Mouse (Mus musculus): ENCODE results near the gene F5.

Gene F5

GRCm38 (mm10) chr1:164235078-164235477 lies 83.4 kb downstream of the F5 start:
- DNase-seq (ENCODE audit: low spot score), result no peak

GRCm38 (mm10) chr1:164236078-164236477 lies 84.4 kb downstream of the F5 start:
- peak; percentile 53 for DNase-seq (ENCODE audit: low spot score)

- DNase-seq (ENCODE audit: low spot score), result no peak
These were observed 89.9 kb downstream of the F5 start for GRCm38 (mm10) chr1:164241494-164241893.

- DNase-seq (ENCODE audit: low spot score), result no peak
These were observed 91.2 kb downstream of the F5 start for GRCm38 (mm10) chr1:164242809-164243208.

GRCm38 (mm10) chr1:164247442-164247841 lies 95.8 kb downstream of the F5 start:
- DNase-seq (ENCODE audit: low spot score), result no peak

- peak; percentile 10 for DNase-seq (ENCODE audit: low spot score)
These were observed 96.3 kb downstream of the F5 start for GRCm38 (mm10) chr1:164247971-164248370.

GRCm38 (mm10) chr1:164248465-164249331 lies 97.1 kb downstream of the F5 start, which contains the start of gene Slc19a2:
Gene Slc19a2, plus strand, starts transcription at chr1:164249046.
- peak; percentile 97 for DNase-seq (ENCODE audit: low spot score)

GRCm38 (mm10) chr1:164249332-164249711 lies 97.7 kb downstream of the F5 start:
- no peak for DNase-seq (ENCODE audit: low spot score)

- no peak for DNase-seq (ENCODE audit: low spot score)
These were observed 98.9 kb downstream of the F5 start for GRCm38 (mm10) chr1:164250391-164251150.

GRCm38 (mm10) chr1:164251438-164251837 lies 99.8 kb downstream of the F5 start:
- DNase-seq (ENCODE audit: low spot score), result no peak

GRCm38 (mm10) chr1:164252551-164252950 lies 100.9 kb downstream of the F5 start:
- DNase-seq (ENCODE audit: low spot score), result no peak

GRCm38 (mm10) chr1:164254836-164255235 lies 103.2 kb downstream of the F5 start:
- DNase-seq (ENCODE audit: low spot score), result no peak

GRCm38 (mm10) chr1:164260171-164261028 lies 108.8 kb downstream of the F5 start:
- no peak for DNase-seq (ENCODE audit: low spot score)

- peak; percentile 16 for DNase-seq (ENCODE audit: low spot score)
These were observed 109.9 kb downstream of the F5 start for GRCm38 (mm10) chr1:164261553-164261952.

All from lung, postnatal 25 days (tissue).